Mouse (Mus musculus) cerebellum, adult 2 months (tissue): ENCODE data around the gene Wnt1.

ENCODE experiments used
- CTCF ChIP-seq: fragments of 200-500 bp; IDR thresholded peaks from 2 replicates; pipeline ENCODE4 v1.5.1; 2011; ENCODE audit warnings: low read depth, mild to moderate bottlenecking, control low read depth, low read length, moderate library complexity, borderline replicate concordance; ENCODE audit not compliant: insufficient read depth
- POLR2A ChIP-seq: fragments of 200-500 bp; IDR thresholded peaks from 2 replicates; pipeline ENCODE4 v1.6.1; 2011; ENCODE audit warnings: low read length, control low read depth, borderline replicate concordance; ENCODE audit not compliant: insufficient read depth

- TF ChIP-seq CTCF (no peak), POLR2A (no peak)
Observed at GRCm38 (mm10) chr15:98778806-98779205, 10.9 kb upstream of the Wnt1 start.
